Mouse (Mus musculus) gastrocnemius, postnatal 4 days (tissue): ENCODE measurements around the gene Moxd1. TPM values are rescaled to one million over a fixed set of nuclear protein-coding genes. Genes with fewer than 3 reads are reported as not detected.

Experiments
- DNase-seq, 2 experiments: peaks; one replicate each; pipeline ENCODE4 v3.0.0; 2021 to 2022; ENCODE audit warnings: low spot score in 2 of 2, mixed read lengths in 2 of 2
- long read RNA-seq, 2 experiments: library from polyadenylated mRNA; stranded (forward); transcript quantifications; one replicate each; pipeline ENCODE4 v2.0.0; 2021
- total RNA-seq, 2 experiments: library from RNA; stranded (reverse); gene quantifications; 2 replicates each; pipeline ENCODE4 v1.2.3; 2021

Moxd1 gene
- 1 to 10 TPM; 5.8 TPM for total RNA-seq
- long read RNA-seq, experiment 1, transcript Moxd1-201 (12 exons, 3,090 nt) = major isoform, 8 of 8 reads
- long read RNA-seq, experiment 1, partial matches to known transcripts = 0 of 8 reads
- long read RNA-seq, experiment 1, other reads (novel, unspliced or antisense) = 0 of 8 reads
- long read RNA-seq, experiment 2, transcript Moxd1-201 (12 exons, 3,090 nt) = major isoform, 5 of 5 reads
- long read RNA-seq, experiment 2, partial matches to known transcripts = 0 of 5 reads
- long read RNA-seq, experiment 2, other reads (novel, unspliced or antisense) = 0 of 5 reads

GRCm38 (mm10) chr10:24223449-24224143, at the start of gene Moxd1:
Gene Moxd1, plus strand, starts transcription at chr10:24223517.
- DNase-seq = peak in 1 of 2 experiments; percentile 20

GRCm38 (mm10) chr10:24190392-24190791, 32.9 kb upstream of the Moxd1 start:
- DNase-seq = no peak

- no peak for DNase-seq
These were observed 31.3 kb upstream of the Moxd1 start for GRCm38 (mm10) chr10:24191977-24192376.

GRCm38 (mm10) chr10:24199303-24199702, 24.0 kb upstream of the Moxd1 start:
- no peak for DNase-seq

GRCm38 (mm10) chr10:24200099-24200498, 23.2 kb upstream of the Moxd1 start:
- DNase-seq = no peak

- DNase-seq = no peak
These were observed 13.2 kb upstream of the Moxd1 start for GRCm38 (mm10) chr10:24210075-24210474.

GRCm38 (mm10) chr10:24213297-24213696, 10.0 kb upstream of the Moxd1 start:
- DNase-seq = no peak

- DNase-seq = no peak
These were observed 5.6 kb upstream of the Moxd1 start for GRCm38 (mm10) chr10:24217558-24218268.

- DNase-seq = no peak
These were observed 2.4 kb upstream of the Moxd1 start for GRCm38 (mm10) chr10:24220931-24221330.

- DNase-seq = no peak
These were observed 406 bp upstream of the Moxd1 start for GRCm38 (mm10) chr10:24222911-24223310.

- no peak for DNase-seq
These were observed 1.3 kb downstream of the Moxd1 start for GRCm38 (mm10) chr10:24224591-24224990.

GRCm38 (mm10) chr10:24228318-24229183, 5.2 kb downstream of the Moxd1 start:
- no peak for DNase-seq

- no peak for DNase-seq
These were observed 9.0 kb downstream of the Moxd1 start for GRCm38 (mm10) chr10:24232281-24232680.

- no peak for DNase-seq
These were observed 12.3 kb downstream of the Moxd1 start for GRCm38 (mm10) chr10:24235426-24236283.

GRCm38 (mm10) chr10:24246815-24247214, 23.5 kb downstream of the Moxd1 start:
- DNase-seq = no peak

- no peak for DNase-seq
These were observed 24.8 kb downstream of the Moxd1 start for GRCm38 (mm10) chr10:24248116-24248515.

- no peak for DNase-seq
These were observed 28.3 kb downstream of the Moxd1 start for GRCm38 (mm10) chr10:24251631-24252030.

GRCm38 (mm10) chr10:24258150-24258549, 34.8 kb downstream of the Moxd1 start:
- DNase-seq = no peak

- DNase-seq = no peak
These were observed 35.6 kb downstream of the Moxd1 start for GRCm38 (mm10) chr10:24258885-24259284.
